Mouse (Mus musculus): ENCODE data around the gene Stxbp1. TPM values are rescaled to one million over a fixed set of nuclear protein-coding genes. Genes with fewer than 3 reads are reported as not detected.
A peak's percentile ranks its signal among the peaks of the same experiment; 100 is the strongest.

Stxbp1 gene
- polyA plus RNA-seq (2014; fragmentation: Nextera tagmentation; extraction: Ambion mirVana) = 26.7 and 27.0 TPM in 2 replicates

DNA sequence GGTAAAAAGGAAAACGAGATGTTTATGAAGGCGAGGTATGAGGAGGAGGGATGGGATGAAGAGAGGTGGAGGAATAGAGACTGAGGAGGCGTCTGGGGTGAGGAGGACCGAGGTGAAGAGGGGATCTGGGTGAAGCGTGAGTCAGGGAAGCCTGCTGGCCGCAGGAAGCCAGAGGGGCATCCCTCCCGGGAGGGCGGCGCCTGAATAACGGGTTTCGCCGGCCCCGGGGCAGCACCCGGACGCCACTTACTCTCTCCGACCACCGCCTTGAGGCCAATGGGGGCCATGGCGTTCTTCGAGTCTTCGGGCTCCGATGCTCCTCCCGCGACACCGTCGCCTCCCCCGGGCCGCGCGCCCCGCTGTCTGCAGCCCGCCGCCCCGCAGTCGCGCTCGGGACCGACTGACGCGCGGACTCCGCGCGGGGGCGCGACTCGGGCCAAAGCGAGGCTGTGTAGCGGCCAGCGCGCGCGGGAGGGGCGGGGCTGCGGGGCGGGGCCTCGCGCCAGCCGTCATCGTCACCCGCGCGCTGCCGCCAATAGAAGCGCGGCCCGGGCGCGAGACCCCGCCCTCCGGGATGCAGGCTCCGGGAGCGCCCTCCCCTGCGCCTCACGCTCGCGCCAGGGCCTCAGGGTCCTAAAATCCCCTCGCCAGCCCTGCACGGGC is at the start of gene Stxbp1:
Gene Stxbp1, minus strand, starts transcription at position 441 of the 663 bp plus-strand sequence.
- ATAC-seq (replicated peaks; ENCODE audit: low FRiP score, low TSS enrichment, low read depth) (peak; percentile 90), DNase-seq (ENCODE audit: low spot score) (peak; percentile 89)
- Histone ChIP-seq H3K9me3 (ENCODE audit: control insufficient read depth, low read length) (no peaks in the 10 kb centered on the region), H3K4me3 (ENCODE audit: low read depth, low read length) (peak within 1 kb of the TSS; percentile 78), H3K27ac (ENCODE audit: low read depth) (peak within 1 kb of the TSS; percentile 82), H3K4me2 (ENCODE audit: low read length) (peak within 1 kb of the TSS; percentile 93), H3K4me1 (replicated peaks; ENCODE audit: control insufficient read depth, insufficient read depth, low read length) (0 out of 2 replicates have a peak, but pooled peaks cover 2% of the 10 kb centered on the region), H3K27me3 (replicated peaks; ENCODE audit: control insufficient read depth, insufficient read depth, low read length) (peaks cover 4% of the 10 kb centered on the region; the same call in 1 of the 2 replicates), H3K9ac (ENCODE audit: low read length) (peak within 1 kb of the TSS; percentile 61), H3K36me3 (ENCODE audit: control insufficient read depth, insufficient read depth, low read length) (peaks cover 1% of the 10 kb centered on the region; the same call in 1 of the 2 replicates)
- 1% methylated on average over 69 of the region's 78 CpGs for WGBS

DNA sequence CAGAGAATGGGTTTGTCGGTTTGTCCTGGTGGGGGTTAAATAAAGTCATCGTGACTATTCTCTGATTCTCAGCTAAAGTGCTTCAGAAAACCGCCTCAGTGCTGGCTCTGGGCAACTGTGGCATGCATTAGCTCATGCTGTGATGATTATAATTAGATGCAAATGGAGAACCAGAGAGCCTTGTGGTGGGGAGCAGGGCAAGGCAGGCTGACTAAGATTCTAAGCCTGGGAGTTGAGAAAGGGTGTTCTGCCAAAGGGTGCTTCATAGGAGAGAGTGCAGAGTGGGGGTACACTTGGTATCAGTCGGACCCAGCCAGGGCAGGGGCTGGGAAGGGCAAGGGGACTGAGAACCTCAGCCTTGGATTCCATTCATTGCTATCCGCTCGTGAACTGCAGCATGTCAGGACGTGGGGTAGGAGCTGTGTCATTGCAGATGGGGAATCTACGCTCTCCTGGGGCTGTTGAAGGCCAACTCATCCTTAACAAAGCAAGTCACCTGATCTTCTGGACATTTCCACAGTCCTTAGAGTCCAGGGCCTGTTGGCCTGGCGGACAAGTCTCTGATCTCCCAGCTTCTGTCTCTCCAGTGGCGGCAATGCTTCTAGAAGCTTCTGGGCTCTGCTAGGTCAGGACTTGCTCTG is 49.6 kb upstream of the Stxbp1 start:
- no peaks in the 10 kb centered on the region for H3K9me3 ChIP-seq (ENCODE audit: control insufficient read depth, low read length)
- H3K4me2 ChIP-seq (ENCODE audit: low read length) = no peak overlapping the region
- ATAC-seq (replicated peaks; ENCODE audit: low FRiP score, low TSS enrichment, low read depth) (no peak), DNase-seq (ENCODE audit: low spot score) (no peak)
- H3K27me3 ChIP-seq (replicated peaks; ENCODE audit: control insufficient read depth, insufficient read depth, low read length) = no peaks in the 10 kb centered on the region
- WGBS = 60% methylated on average over 10 of the region's 10 CpGs
- no peak overlapping the region for H3K27ac ChIP-seq (ENCODE audit: low read depth)
- H3K4me1 ChIP-seq (replicated peaks; ENCODE audit: control insufficient read depth, insufficient read depth, low read length) = peaks cover 16% of the 10 kb centered on the region
- H3K9ac ChIP-seq (ENCODE audit: low read length) = no peak overlapping the region
- no peak overlapping the region for H3K4me3 ChIP-seq (ENCODE audit: low read depth, low read length)
- H3K36me3 ChIP-seq (ENCODE audit: control insufficient read depth, insufficient read depth, low read length) = 0 out of 2 replicates have a peak, but pooled peaks cover 6% of the 10 kb centered on the region

DNA sequence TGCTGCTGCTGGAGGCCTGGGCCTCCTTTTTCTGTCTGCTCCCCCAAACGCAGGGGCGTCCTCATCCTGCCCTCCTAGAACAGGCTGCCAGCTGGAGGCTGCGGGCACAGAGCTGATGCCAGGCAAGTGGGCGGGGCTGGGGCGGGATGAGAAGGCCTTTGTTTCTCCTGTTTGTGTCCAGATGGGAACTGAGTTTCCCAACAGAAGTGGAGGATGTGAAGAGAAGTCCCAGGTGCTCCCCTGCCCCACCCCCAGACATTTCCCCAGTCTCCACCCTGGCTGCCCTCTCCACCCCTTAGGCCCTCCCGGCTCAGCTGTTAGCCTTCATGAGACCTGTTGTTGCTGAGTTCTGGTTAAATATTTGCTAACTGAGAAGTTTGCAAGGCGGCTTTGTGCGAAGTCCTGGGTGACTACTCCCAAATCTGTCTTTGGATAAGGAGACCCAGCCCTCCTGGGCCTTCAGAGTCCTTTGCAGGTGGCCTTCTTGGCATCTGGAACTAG is 48.6 kb upstream of the Stxbp1 start:
- peaks cover 16% of the 10 kb centered on the region for H3K4me1 ChIP-seq (replicated peaks; ENCODE audit: control insufficient read depth, insufficient read depth, low read length)
- no peak overlapping the region for H3K4me3 ChIP-seq (ENCODE audit: low read depth, low read length)
- no peak overlapping the region for H3K4me2 ChIP-seq (ENCODE audit: low read length)
- DNase-seq (ENCODE audit: low spot score) (no peak), ATAC-seq (replicated peaks; ENCODE audit: low FRiP score, low TSS enrichment, low read depth) (peak; percentile 54; the same call in 1 of the 2 replicates)
- H3K9me3 ChIP-seq (ENCODE audit: control insufficient read depth, low read length) = no peaks in the 10 kb centered on the region
- peak overlapping the region; percentile 28; the same call in 1 of the 2 replicates for H3K27ac ChIP-seq (ENCODE audit: low read depth)
- H3K9ac ChIP-seq (ENCODE audit: low read length) = no peak overlapping the region
- 34% methylated on average over 6 of the region's 8 CpGs for WGBS
- 0 out of 2 replicates have a peak, but pooled peaks cover 6% of the 10 kb centered on the region for H3K36me3 ChIP-seq (ENCODE audit: control insufficient read depth, insufficient read depth, low read length)
- no peaks in the 10 kb centered on the region for H3K27me3 ChIP-seq (replicated peaks; ENCODE audit: control insufficient read depth, insufficient read depth, low read length)

DNA sequence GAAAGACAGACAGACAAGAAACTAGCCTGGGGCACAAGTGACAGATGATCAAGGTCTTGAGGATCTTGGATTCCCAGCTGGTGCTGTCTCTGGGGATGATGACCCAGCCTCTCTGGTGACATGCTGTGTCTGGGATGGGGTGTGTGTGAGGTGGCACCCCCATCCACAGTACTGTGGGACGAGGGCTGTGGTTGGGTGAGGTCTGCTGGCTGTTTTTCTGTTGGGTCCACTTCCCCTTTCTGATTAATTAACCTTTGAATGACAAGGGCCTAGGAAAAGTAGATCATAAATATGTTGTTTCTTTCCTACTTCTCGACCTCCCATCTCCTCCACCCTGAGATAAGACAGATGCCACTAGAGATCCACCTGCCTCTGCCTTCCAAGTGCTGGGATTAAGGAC is 47.1 kb upstream of the Stxbp1 start:
- Histone ChIP-seq H3K9ac (ENCODE audit: low read length) (no peak overlapping the region), H3K9me3 (ENCODE audit: control insufficient read depth, low read length) (no peaks in the 10 kb centered on the region), H3K36me3 (ENCODE audit: control insufficient read depth, insufficient read depth, low read length) (0 out of 2 replicates have a peak, but pooled peaks cover 6% of the 10 kb centered on the region), H3K4me2 (ENCODE audit: low read length) (no peak overlapping the region), H3K4me1 (replicated peaks; ENCODE audit: control insufficient read depth, insufficient read depth, low read length) (peaks cover 22% of the 10 kb centered on the region), H3K4me3 (ENCODE audit: low read depth, low read length) (no peak overlapping the region), H3K27ac (ENCODE audit: low read depth) (no peak overlapping the region), H3K27me3 (replicated peaks; ENCODE audit: control insufficient read depth, insufficient read depth, low read length) (no peaks in the 10 kb centered on the region)
- 68% methylated on average over 2 of the region's 2 CpGs for WGBS
- DNase-seq (ENCODE audit: low spot score) (no peak), ATAC-seq (replicated peaks; ENCODE audit: low FRiP score, low TSS enrichment, low read depth) (no peak)

DNA sequence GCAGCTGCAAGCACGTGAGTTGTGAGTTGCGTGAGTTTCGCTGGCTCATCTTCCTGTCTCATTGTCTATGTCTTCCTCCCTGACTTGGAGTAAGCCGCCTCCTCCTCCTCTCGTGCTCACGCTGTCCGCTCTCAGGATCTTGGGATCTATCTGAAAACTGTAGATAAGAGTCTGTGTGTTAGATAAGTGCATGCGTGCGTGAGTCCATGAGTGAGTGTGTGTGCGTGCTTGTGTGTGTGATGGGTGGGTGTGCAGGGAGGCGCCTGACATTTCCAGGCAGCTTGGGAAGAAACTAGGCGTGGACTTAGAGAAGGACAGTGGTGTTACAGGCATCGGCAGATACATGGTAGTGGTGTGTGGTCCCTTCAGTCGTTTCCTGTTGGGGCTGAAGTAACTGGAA is 45.4 kb upstream of the Stxbp1 start:
- Histone ChIP-seq H3K9me3 (ENCODE audit: control insufficient read depth, low read length) (no peaks in the 10 kb centered on the region), H3K27me3 (replicated peaks; ENCODE audit: control insufficient read depth, insufficient read depth, low read length) (no peaks in the 10 kb centered on the region), H3K36me3 (ENCODE audit: control insufficient read depth, insufficient read depth, low read length) (0 out of 2 replicates have a peak, but pooled peaks cover 6% of the 10 kb centered on the region), H3K4me3 (ENCODE audit: low read depth, low read length) (no peak overlapping the region), H3K27ac (ENCODE audit: low read depth) (no peak overlapping the region), H3K4me1 (replicated peaks; ENCODE audit: control insufficient read depth, insufficient read depth, low read length) (peaks cover 23% of the 10 kb centered on the region), H3K4me2 (ENCODE audit: low read length) (no peak overlapping the region), H3K9ac (ENCODE audit: low read length) (no peak overlapping the region)
- DNase-seq (ENCODE audit: low spot score) (no peak), ATAC-seq (replicated peaks; ENCODE audit: low FRiP score, low TSS enrichment, low read depth) (no peak)
- 80% methylated on average over 14 of the region's 14 CpGs for WGBS

DNA sequence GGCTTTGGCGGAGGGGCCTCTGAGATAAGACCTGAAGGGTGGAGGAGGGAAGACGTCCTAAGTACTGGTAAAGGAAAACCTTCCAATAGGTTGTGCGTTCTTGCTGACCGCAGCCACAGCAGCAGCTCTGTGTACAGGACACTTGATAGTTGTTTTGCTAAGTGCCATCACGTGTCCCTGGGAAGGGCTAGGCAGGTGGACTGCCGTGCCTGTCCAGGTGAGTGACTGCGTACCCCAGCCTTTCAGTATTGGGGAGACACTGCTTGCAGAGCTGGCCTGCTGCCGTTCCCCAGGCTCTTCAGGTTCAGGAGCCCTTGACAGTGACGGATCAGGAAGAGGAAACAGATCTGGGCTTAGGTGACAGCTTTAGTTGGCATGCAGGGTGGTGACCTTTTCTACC is 44.2 kb upstream of the Stxbp1 start:
- DNase-seq (ENCODE audit: low spot score) = no peak
- no peaks in the 10 kb centered on the region for H3K9me3 ChIP-seq (ENCODE audit: control insufficient read depth, low read length)
- H3K9ac ChIP-seq (ENCODE audit: low read length) = no peak overlapping the region
- H3K4me3 ChIP-seq (ENCODE audit: low read depth, low read length) = no peak overlapping the region
- H3K27ac ChIP-seq (ENCODE audit: low read depth) = 0 out of 2 replicates have a peak overlapping the region, but pooled peaks have one; percentile 5
- no peak for ATAC-seq (replicated peaks; ENCODE audit: low FRiP score, low TSS enrichment, low read depth)
- 56% methylated on average over 9 of the region's 9 CpGs for WGBS
- no peaks in the 10 kb centered on the region for H3K27me3 ChIP-seq (replicated peaks; ENCODE audit: control insufficient read depth, insufficient read depth, low read length)
- peaks cover 27% of the 10 kb centered on the region for H3K4me1 ChIP-seq (replicated peaks; ENCODE audit: control insufficient read depth, insufficient read depth, low read length)
- H3K4me2 ChIP-seq (ENCODE audit: low read length) = no peak overlapping the region
- H3K36me3 ChIP-seq (ENCODE audit: control insufficient read depth, insufficient read depth, low read length) = 0 out of 2 replicates have a peak, but pooled peaks cover 6% of the 10 kb centered on the region

DNA sequence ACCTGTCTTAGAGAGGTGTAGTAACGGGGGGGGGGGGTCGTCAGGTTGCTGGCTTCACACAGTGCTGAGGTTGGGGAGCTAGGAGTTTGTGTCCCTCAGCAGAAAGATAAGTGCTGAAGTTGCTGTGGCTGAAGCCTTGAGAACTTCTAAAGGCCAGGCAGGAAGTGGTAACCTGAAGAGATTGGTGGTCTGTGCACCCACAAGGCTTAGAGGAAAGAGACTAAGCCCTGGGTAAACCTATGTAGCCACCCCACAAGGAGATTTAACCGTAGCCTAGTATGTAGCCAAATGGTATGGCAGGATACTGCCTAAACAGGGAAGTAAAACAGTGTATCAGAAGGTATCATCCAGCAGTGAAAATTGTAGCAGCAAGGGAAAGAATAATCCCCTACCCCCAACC is 43.2 kb upstream of the Stxbp1 start:
- 81% methylated on average over 3 of the region's 3 CpGs for WGBS
- peaks cover 27% of the 10 kb centered on the region for H3K4me1 ChIP-seq (replicated peaks; ENCODE audit: control insufficient read depth, insufficient read depth, low read length)
- no peaks in the 10 kb centered on the region for H3K27me3 ChIP-seq (replicated peaks; ENCODE audit: control insufficient read depth, insufficient read depth, low read length)
- H3K27ac ChIP-seq (ENCODE audit: low read depth) = no peak overlapping the region
- H3K4me3 ChIP-seq (ENCODE audit: low read depth, low read length) = no peak overlapping the region
- 0 out of 2 replicates have a peak, but pooled peaks cover 6% of the 10 kb centered on the region for H3K36me3 ChIP-seq (ENCODE audit: control insufficient read depth, insufficient read depth, low read length)
- H3K9ac ChIP-seq (ENCODE audit: low read length) = no peak overlapping the region
- ATAC-seq (replicated peaks; ENCODE audit: low FRiP score, low TSS enrichment, low read depth) (no peak), DNase-seq (ENCODE audit: low spot score) (no peak)
- H3K4me2 ChIP-seq (ENCODE audit: low read length) = no peak overlapping the region
- H3K9me3 ChIP-seq (ENCODE audit: control insufficient read depth, low read length) = no peaks in the 10 kb centered on the region

DNA sequence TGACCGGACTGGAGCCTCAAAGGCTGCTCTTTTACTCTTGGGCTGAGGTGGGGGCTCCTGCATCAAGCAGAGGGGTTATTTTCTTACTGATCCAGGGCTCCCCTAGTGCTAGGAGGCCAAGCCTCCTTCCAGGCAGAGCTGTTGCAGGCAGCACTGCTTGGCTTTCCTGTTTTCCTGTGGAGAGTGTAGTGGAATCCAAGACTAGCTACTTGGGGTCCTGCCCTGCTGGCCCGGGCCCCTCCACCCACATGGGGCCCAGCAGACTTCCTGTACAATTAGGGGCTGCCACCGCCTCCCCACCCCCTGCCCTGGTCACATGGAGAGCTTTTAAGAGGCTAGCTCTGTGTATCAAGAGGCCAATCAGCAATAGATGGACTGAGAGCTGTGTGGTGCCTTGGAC is 41.5 kb upstream of the Stxbp1 start:
- Histone ChIP-seq H3K27me3 (replicated peaks; ENCODE audit: control insufficient read depth, insufficient read depth, low read length) (no peaks in the 10 kb centered on the region), H3K4me1 (replicated peaks; ENCODE audit: control insufficient read depth, insufficient read depth, low read length) (peaks cover 43% of the 10 kb centered on the region), H3K4me2 (ENCODE audit: low read length) (no peak overlapping the region), H3K9me3 (ENCODE audit: control insufficient read depth, low read length) (no peaks in the 10 kb centered on the region), H3K27ac (ENCODE audit: low read depth) (peak overlapping the region; percentile 77), H3K36me3 (ENCODE audit: control insufficient read depth, insufficient read depth, low read length) (0 out of 2 replicates have a peak, but pooled peaks cover 6% of the 10 kb centered on the region), H3K4me3 (ENCODE audit: low read depth, low read length) (no peak overlapping the region), H3K9ac (ENCODE audit: low read length) (no peak overlapping the region)
- ATAC-seq (replicated peaks; ENCODE audit: low FRiP score, low TSS enrichment, low read depth) = no peak
- WGBS = 25% methylated on average over 3 of the region's 3 CpGs
- no peak for DNase-seq (ENCODE audit: low spot score)

Data from intestine, embryonic 14.5 days (tissue).